Mouse (Mus musculus): ENCODE data around the gene Srrm4. TPM values are rescaled to one million over a fixed set of nuclear protein-coding genes. Genes with fewer than 3 reads are reported as not detected.

Srrm4 gene
- total and polyA plus RNA-seq, 3 experiments = not detected

DNA sequence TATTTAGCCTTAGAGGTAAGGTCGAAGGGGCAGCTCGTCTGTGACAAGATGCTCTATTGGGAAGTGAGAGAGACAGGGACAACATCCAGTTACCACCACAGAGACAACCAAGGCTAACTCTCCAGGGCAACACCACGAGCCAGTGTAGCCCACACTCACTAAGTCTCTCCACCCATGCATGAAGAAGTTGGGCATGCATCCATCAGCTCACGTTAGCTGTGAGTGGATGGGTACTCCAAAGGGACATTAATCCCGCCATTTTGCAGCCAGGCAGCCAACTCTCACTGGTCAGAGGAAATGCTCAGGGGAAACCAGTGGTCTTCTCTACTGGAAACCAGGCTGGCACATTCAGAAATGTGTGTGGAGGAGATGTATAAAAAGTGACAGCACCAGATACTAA lies 93.8 kb downstream of the Srrm4 start:
- Histone ChIP-seq H3K79me2 (ENCODE audit: control insufficient read depth, insufficient read depth, low read length, poor library complexity) (no peaks in the 10 kb centered on the region), H3K9ac (ENCODE audit: control insufficient read depth, low read depth, low read length, poor library complexity, severe bottlenecking) (no peak overlapping the region), H3K27ac (ENCODE audit: control insufficient read depth, low read depth, low read length) (no peak overlapping the region), H3K9me3 (replicated peaks; ENCODE audit: insufficient read depth, low read length) (no peaks in the 10 kb centered on the region), H3K36me3 (ENCODE audit: control insufficient read depth in 1 of 2, insufficient read depth in 2 of 2, low read length in 2 of 2) (no peaks in the 10 kb centered on the region), H3K4me3 (ENCODE audit: control insufficient read depth in 1 of 2, insufficient read depth in 1 of 2, low read depth in 2 of 2, low read length in 2 of 2) (no peak overlapping the region), H3K27me3 (ENCODE audit: control insufficient read depth in 1 of 2, insufficient read depth in 2 of 2, low read length in 2 of 2) (no peaks in the 10 kb centered on the region), H3K4me1 (ENCODE audit: control insufficient read depth in 1 of 2, insufficient read depth in 2 of 2, low read length in 2 of 2) (no peaks in the 10 kb centered on the region)
- no peak for DNase-seq (ENCODE audit: low read depth, low spot score)
- no peak for TF ChIP-seq E2F4 (IDR thresholded peaks at IDR 0.05; ENCODE audit: borderline replicate concordance, low read depth, low read length)
- no peak for TF ChIP-seq POLR2A (IDR thresholded peaks at IDR 0.05; ENCODE audit: control insufficient read depth in 1 of 2, insufficient read depth in 1 of 2, low read depth in 1 of 2, low read length in 2 of 2, poor library complexity in 1 of 2)
- TF ChIP-seq JUND (IDR thresholded peaks at IDR 0.05; ENCODE audit: low read depth, low read length) = no peak

- Histone ChIP-seq H3K9me3 (replicated peaks; ENCODE audit: insufficient read depth, low read length) (no peaks in the 10 kb centered on the region), H3K27ac (ENCODE audit: control insufficient read depth, low read depth, low read length) (no peak overlapping the region), H3K79me2 (ENCODE audit: control insufficient read depth, insufficient read depth, low read length, poor library complexity) (no peaks in the 10 kb centered on the region), H3K4me1 (ENCODE audit: control insufficient read depth in 1 of 2, insufficient read depth in 2 of 2, low read length in 2 of 2) (no peaks in the 10 kb centered on the region), H3K9ac (ENCODE audit: control insufficient read depth, low read depth, low read length, poor library complexity, severe bottlenecking) (no peak overlapping the region), H3K27me3 (ENCODE audit: control insufficient read depth in 1 of 2, insufficient read depth in 2 of 2, low read length in 2 of 2) (no peaks in the 10 kb centered on the region), H3K36me3 (ENCODE audit: control insufficient read depth in 1 of 2, insufficient read depth in 2 of 2, low read length in 2 of 2) (no peaks in the 10 kb centered on the region), H3K4me3 (ENCODE audit: control insufficient read depth in 1 of 2, insufficient read depth in 1 of 2, low read depth in 2 of 2, low read length in 2 of 2) (no peak overlapping the region)
- TF ChIP-seq NRF1 (IDR thresholded peaks at IDR 0.05; ENCODE audit: insufficient read depth, low read depth, low read length, poor library complexity, severe bottlenecking) = no peak
- TF ChIP-seq POLR2AphosphoS5 (IDR thresholded peaks at IDR 0.05; ENCODE audit: borderline replicate concordance, low read depth, low read length) = no peak
- no peak for TF ChIP-seq MYC (IDR thresholded peaks at IDR 0.05; ENCODE audit: low read depth, low read length)
- no peak for TF ChIP-seq RCOR1 (IDR thresholded peaks at IDR 0.05; ENCODE audit: low read depth, low read length)
- TF ChIP-seq USF2 (IDR thresholded peaks at IDR 0.05; ENCODE audit: borderline replicate concordance in 1 of 2, insufficient read depth in 1 of 2, low read depth in 1 of 2, low read length in 2 of 2) = no peak
- no peak for TF ChIP-seq CHD1 (IDR thresholded peaks at IDR 0.05; ENCODE audit: low read depth, low read length)
- TF ChIP-seq ETS1 (IDR thresholded peaks at IDR 0.05; ENCODE audit: low read depth, low read length) = no peak
- no peak for TF ChIP-seq MEF2A (IDR thresholded peaks at IDR 0.05; ENCODE audit: extremely low read depth, insufficient replicate concordance, low read depth, low read length, poor library complexity, severe bottlenecking)
- DNase-seq (ENCODE audit: low read depth, low spot score) = no peak
Observed at GRCm38 (mm10) chr5:116497205-116497604, 94.4 kb downstream of the Srrm4 start.

- no peaks in the 10 kb centered on the region for H3K36me3 ChIP-seq (ENCODE audit: control insufficient read depth in 1 of 2, insufficient read depth in 2 of 2, low read length in 2 of 2)
- DNase-seq (ENCODE audit: low read depth, low spot score) = no peak
- H3K4me3 ChIP-seq (ENCODE audit: control insufficient read depth in 1 of 2, insufficient read depth in 1 of 2, low read depth in 2 of 2, low read length in 2 of 2) = no peak overlapping the region
- TF ChIP-seq HCFC1 (IDR thresholded peaks at IDR 0.05; ENCODE audit: low read depth, low read length) (no peak), EP300 (IDR thresholded peaks at IDR 0.05; ENCODE audit: low read depth in 1 of 2, low read length in 2 of 2) (no peak), TAL1 (IDR thresholded peaks at IDR 0.05; ENCODE audit: low read length) (no peak), GATA1 (IDR thresholded peaks at IDR 0.05; ENCODE audit: low read depth, low read length) (no peak), ZC3H11A (IDR thresholded peaks at IDR 0.05; ENCODE audit: low read depth, low read length) (no peak), KAT2A (conservative IDR thresholded peaks at IDR 0.05; ENCODE audit: low read depth, low read length) (no peak), CHD2 (IDR thresholded peaks at IDR 0.05; ENCODE audit: low read length) (no peak), MYB (IDR thresholded peaks at IDR 0.05; ENCODE audit: low read depth, low read length) (no peak), MAZ (IDR thresholded peaks at IDR 0.05; ENCODE audit: low read depth, low read length) (no peak), POLR2A (IDR thresholded peaks at IDR 0.05; ENCODE audit: control insufficient read depth in 1 of 2, insufficient read depth in 1 of 2, low read depth in 1 of 2, low read length in 2 of 2, poor library complexity in 1 of 2) (no peak), RCOR1 (IDR thresholded peaks at IDR 0.05; ENCODE audit: low read depth, low read length) (no peak), JUND (IDR thresholded peaks at IDR 0.05; ENCODE audit: low read depth, low read length) (no peak), ZKSCAN1 (IDR thresholded peaks at IDR 0.05; ENCODE audit: low read depth, low read length) (no peak), ETS1 (IDR thresholded peaks at IDR 0.05; ENCODE audit: low read depth, low read length) (no peak), ZMIZ1 (IDR thresholded peaks at IDR 0.05; ENCODE audit: low read depth, low read length) (no peak), CTCF (IDR thresholded peaks at IDR 0.05 in 2 of 3, conservative IDR thresholded peaks at IDR 0.05 in 1 of 3; ENCODE audit: control insufficient read depth in 1 of 3, insufficient read depth in 1 of 3, low read depth in 2 of 3, low read length in 3 of 3, poor library complexity in 1 of 3, severe bottlenecking in 1 of 3) (no peak), POLR2AphosphoS2 (IDR thresholded peaks at IDR 0.05; ENCODE audit: low read length) (no peak), SMC3 (IDR thresholded peaks at IDR 0.05; ENCODE audit: low read depth, low read length) (no peak), MYC (IDR thresholded peaks at IDR 0.05; ENCODE audit: low read depth, low read length) (no peak), NELFE (IDR thresholded peaks at IDR 0.05; ENCODE audit: low read depth, low read length) (no peak)
- no peak overlapping the region for H3K27ac ChIP-seq (ENCODE audit: control insufficient read depth, low read depth, low read length)
- no peaks in the 10 kb centered on the region for H3K79me2 ChIP-seq (ENCODE audit: control insufficient read depth, insufficient read depth, low read length, poor library complexity)
- no peak overlapping the region for H3K9ac ChIP-seq (ENCODE audit: control insufficient read depth, low read depth, low read length, poor library complexity, severe bottlenecking)
- H3K27me3 ChIP-seq (ENCODE audit: control insufficient read depth in 1 of 2, insufficient read depth in 2 of 2, low read length in 2 of 2) = no peaks in the 10 kb centered on the region
- H3K4me1 ChIP-seq (ENCODE audit: control insufficient read depth in 1 of 2, insufficient read depth in 2 of 2, low read length in 2 of 2) = no peaks in the 10 kb centered on the region
- H3K9me3 ChIP-seq (replicated peaks; ENCODE audit: insufficient read depth, low read length) = no peaks in the 10 kb centered on the region
Observed at GRCm38 (mm10) chr5:116496717-116497116, 94.9 kb downstream of the Srrm4 start.

Data from MEL (cell line).